Mouse (Mus musculus) thymus, adult 2 months (tissue): ENCODE data around the gene Rasl2-9.

Source experiments
- CTCF ChIP-seq: fragments of 200-500 bp; IDR thresholded peaks from 2 replicates; pipeline ENCODE4 v1.5.1; 2012; ENCODE audit warnings: mild to moderate bottlenecking, control low read depth, low read length, moderate library complexity, borderline replicate concordance; ENCODE audit not compliant: control insufficient read depth, poor library complexity, insufficient read depth; ENCODE audit errors: extremely low read depth
- POLR2A ChIP-seq: fragments of 200-500 bp; IDR thresholded peaks from 2 replicates; pipeline ENCODE4 v1.6.1; 2012; ENCODE audit warnings: mild to moderate bottlenecking, low read length, control low read depth, moderate library complexity; ENCODE audit not compliant: control insufficient read depth, poor library complexity, insufficient read depth; ENCODE audit errors: extremely low read depth

DNA sequence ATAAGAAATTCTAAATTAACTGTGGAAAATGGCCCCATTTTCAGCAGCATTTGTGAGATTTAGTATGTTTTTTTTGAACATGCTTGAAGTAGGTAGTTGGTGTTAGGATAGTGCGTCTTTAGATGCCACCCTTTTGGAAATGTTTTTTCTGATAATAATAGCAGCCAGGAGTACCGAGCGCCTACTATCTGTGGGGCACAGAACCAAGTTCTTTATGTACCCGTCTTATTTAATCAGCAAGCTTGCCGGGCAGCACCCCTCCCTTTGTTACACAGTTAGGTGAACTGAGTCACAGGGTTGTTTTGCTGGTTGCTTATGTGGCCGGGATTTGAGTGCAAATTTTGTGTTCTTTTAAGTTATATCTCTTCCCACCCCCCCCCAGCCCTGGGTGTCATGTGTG, 44.5 kb downstream of the Rasl2-9 start:
- TF ChIP-seq CTCF (no peak), POLR2A (no peak)
